Mouse (Mus musculus): ENCODE data around the gene Bcl2a1c. TPM values are rescaled to one million over a fixed set of nuclear protein-coding genes. Genes with fewer than 3 reads are reported as not detected.

Gene Bcl2a1c
- polyA plus RNA-seq, 1 experiment from 2014 or later = not detected

- WGBS = 89% methylated on average over 12 of the region's 12 CpGs
- H3K4me1 ChIP-seq = no peaks in the 10 kb centered on the region
These were observed 49.9 kb downstream of the Bcl2a1c start for GRCm38 (mm10) chr9:114379871-114380270.

More at GRCm38 (mm10) chr9:114379871-114380270, 49.9 kb downstream of the Bcl2a1c start:
- Histone ChIP-seq H3K9ac (no peak overlapping the region), H3K4me2 (replicated peaks) (no peak overlapping the region), H3K27ac (no peak overlapping the region), H3K4me3 (no peak overlapping the region), H3K36me3 (no peaks in the 10 kb centered on the region), H3K9me3 (no peaks in the 10 kb centered on the region), H3K27me3 (replicated peaks) (no peaks in the 10 kb centered on the region)
- ATAC-seq (ENCODE audit: low FRiP score, low read depth) = no peak

Other genes with a start within 250 kb of the Bcl2a1c start
- 41.3 and 42.8 TPM in 2 replicates for gene Crtap, start 60.5 kb downstream of the Bcl2a1c start, polyA plus RNA-seq (2016; fragmentation: Nextera tagmentation; extraction: Ambion mirVana)
- 22.4 and 24.5 TPM in 2 replicates for gene Glb1, start 70.9 kb downstream of the Bcl2a1c start, polyA plus RNA-seq (2016; fragmentation: Nextera tagmentation; extraction: Ambion mirVana)
- 8.0 and 8.4 TPM in 2 replicates for gene Tmppe, start 71.0 kb downstream of the Bcl2a1c start, polyA plus RNA-seq (2016; fragmentation: Nextera tagmentation; extraction: Ambion mirVana)
- gene Ccr4, start 174.8 kb downstream of the Bcl2a1c start, polyA plus RNA-seq (2016; fragmentation: Nextera tagmentation; extraction: Ambion mirVana) = not detected in 2 replicates
- 0.28 and 0.29 TPM in 2 replicates for gene C130032M10Rik, start 185.6 kb downstream of the Bcl2a1c start, polyA plus RNA-seq (2016; fragmentation: Nextera tagmentation; extraction: Ambion mirVana)
- 0.98 and 1.4 TPM in 2 replicates for gene Trim71, start 234.2 kb downstream of the Bcl2a1c start, polyA plus RNA-seq (2016; fragmentation: Nextera tagmentation; extraction: Ambion mirVana)

All from neural tube, embryonic 12.5 days (tissue).